Mouse (Mus musculus) retina, embryonic 14.5 days (tissue): ENCODE results near the gene Amelx.

Source experiments
- DNase-seq: peaks from one replicate; pipeline ENCODE4 v3.0.0-alpha.2; 2015; ENCODE audit warnings: low spot score

Gene Amelx

GRCm38 (mm10) chrX:169187100-169187499 is at the start of gene Amelx:
Gene Amelx (minus strand): TSS chrX:169187200.
- DNase-seq = no peak

- no peak for DNase-seq
These were observed 35.5 kb upstream of the Amelx start for GRCm38 (mm10) chrX:169222357-169223062.

DNA sequence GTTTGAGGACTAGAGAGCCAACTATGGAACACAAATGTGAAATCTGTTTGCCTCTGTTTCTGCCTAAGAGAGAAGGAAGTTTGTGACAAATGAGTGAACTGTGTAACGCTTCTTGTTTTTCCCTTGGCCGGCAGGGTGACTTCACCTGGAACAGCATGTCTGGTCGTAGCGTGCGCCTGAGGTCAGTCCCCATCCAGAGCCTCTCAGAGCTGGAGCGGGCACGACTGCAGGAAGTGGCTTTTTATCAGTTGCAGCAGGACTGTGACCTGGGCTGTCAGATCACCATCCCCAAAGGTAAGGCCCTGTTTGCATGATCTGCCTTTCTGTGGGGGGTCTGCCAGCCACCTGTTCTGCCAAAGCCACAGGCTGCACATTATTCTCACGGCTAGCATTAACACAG is 33.1 kb upstream of the Amelx start:
- DNase-seq = no peak

DNA sequence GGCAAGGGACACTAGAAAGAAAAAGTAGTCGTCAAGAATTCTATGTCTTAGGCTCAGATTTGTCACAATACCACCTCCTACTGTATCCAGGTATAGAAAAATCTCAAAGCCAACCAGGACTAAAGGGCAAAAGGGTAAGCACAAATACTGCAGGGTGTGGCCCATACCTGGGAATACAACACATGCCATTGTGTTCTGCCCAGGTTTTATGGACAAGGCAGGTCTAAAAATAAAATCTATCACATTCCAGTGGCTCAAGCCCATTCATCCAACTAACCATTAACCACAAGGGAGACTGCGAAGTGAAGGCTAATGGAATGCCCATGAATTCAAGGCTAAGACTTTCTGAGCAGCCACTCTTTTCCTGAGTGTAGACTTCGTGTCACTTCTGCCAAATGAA is 23.0 kb upstream of the Amelx start:
- DNase-seq = no peak

DNA sequence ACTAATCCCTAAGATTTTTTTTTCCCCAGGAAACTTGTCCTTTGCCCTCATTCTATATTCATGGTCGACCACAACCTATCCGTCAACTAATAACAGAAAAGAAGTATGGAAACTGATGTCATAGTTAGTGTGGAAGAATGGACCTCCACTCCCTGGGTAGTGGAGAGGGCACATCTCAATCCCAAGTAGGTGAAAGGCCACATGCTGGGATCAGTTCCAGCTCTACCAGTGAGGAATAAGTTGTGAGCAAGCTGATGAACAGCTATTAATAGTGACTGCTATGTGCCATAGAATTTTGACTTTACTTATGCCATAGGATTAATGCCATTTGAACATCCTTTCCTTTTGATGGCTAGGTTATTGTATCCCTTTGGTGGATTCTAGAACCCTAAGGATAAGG is 8.4 kb downstream of the Amelx start:
- no peak for DNase-seq

DNA sequence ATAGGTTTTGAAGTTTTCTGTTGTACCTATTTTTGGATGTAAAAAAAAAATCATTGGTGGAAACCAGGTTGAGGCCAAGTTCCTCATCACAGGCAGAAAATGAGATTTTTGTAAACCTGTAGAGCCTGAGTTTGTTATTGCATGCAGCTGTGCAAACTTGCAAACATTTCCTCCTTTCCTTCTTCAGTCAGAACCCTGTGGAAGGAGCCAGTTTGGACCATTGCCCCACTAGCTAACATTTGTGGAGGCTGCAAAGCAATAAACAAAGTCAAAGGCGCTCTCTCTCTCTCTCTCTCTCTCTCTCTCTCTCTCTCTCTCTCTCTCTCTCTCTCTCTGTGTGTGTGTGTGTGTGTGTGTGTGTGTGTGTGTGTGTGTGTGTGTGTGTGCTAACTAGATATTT is 13.2 kb downstream of the Amelx start:
- no peak for DNase-seq

DNA sequence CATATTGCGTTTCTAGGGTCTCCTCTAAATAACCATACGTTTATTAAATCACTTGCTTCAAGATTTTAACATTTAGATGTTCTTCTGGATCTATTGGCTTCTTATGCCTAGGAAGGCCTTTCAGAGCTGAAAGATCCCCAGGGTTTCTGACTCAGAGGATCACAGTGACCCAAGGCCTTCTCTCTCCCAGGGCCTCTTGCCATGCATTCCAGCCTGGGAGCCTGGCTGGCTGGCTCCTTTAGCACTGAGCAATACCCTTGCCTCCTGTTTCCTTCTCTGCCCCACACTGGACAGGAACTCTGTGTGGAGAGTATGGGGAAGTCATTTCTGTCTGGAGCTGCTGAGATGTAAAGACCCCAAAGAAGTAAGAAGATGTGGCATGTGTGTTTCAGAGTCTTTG is 16.0 kb downstream of the Amelx start:
- no peak for DNase-seq

DNA sequence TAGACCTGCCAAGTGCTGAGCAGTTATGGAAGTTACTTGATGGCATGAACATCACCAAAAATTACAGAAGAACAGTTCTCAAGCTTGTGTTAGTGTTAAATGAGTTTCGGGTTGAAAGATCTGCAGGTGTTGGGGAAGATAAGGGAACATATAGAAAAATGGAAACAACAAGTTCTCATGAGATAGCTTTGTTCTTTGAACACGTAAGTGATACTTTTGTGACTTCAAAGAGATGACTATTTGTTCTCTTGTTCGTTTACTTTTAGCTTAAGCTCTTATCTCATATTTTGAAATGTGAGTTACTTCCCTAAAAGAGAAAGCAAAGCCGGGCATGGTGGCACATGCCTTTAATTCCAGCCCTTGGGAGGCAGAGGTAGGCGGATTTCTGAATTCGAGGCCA is 28.6 kb downstream of the Amelx start:
- no peak for DNase-seq

- DNase-seq = no peak
These were observed 33.2 kb downstream of the Amelx start for GRCm38 (mm10) chrX:169153805-169154204.

- DNase-seq = no peak
These were observed 46.5 kb downstream of the Amelx start for GRCm38 (mm10) chrX:169140467-169140866.

DNA sequence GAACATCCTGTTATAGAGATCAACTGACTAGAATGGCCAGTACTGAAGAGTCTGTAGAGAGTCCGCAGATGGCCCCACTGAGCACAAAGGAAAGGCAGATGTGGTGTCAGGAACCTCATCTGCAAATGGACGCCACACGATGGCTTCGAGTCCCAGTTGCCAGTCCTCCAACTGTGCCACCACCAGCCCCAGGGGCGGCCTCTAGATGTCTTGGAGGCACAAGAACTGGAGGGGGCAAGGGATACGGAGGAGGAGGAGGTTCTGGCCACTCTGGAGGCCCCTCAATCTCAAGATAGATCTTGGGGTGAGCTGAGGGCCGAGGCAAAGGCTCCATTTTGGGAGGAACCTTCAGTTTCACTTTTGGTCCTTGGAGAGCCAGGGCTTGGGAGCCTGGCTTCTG is 47.2 kb downstream of the Amelx start:
- DNase-seq = no peak
